Mouse (Mus musculus): ENCODE data around the gene Gtf2i.
"Not testable (repeated sequence)": the region's sequence is repeated elsewhere in the genome, so short reads cannot be mapped to it uniquely, and the experiment has no call there.

Gene Gtf2i

GRCm38 (mm10) chr5:134314688-134315622 lies at the start of gene Gtf2i:
Gene Gtf2i, minus strand, starts transcription at chr5:134314760.
- peak; percentile 99 for DNase-seq (ENCODE audit: low read depth)

GRCm38 (mm10) chr5:134359101-134359500 lies 44.5 kb upstream of the Gtf2i start:
- no peak for DNase-seq (ENCODE audit: low read depth)

GRCm38 (mm10) chr5:134355372-134355771 lies 40.8 kb upstream of the Gtf2i start:
- not testable (repeated sequence) for DNase-seq (ENCODE audit: low read depth)

- DNase-seq (ENCODE audit: low read depth) = no peak
Measured at GRCm38 (mm10) chr5:134353117-134353516, 38.6 kb upstream of the Gtf2i start.

- peak; percentile 34 for DNase-seq (ENCODE audit: low read depth)
Measured at GRCm38 (mm10) chr5:134352527-134353001, 38.0 kb upstream of the Gtf2i start.

GRCm38 (mm10) chr5:134350660-134351059 lies 36.1 kb upstream of the Gtf2i start:
- DNase-seq (ENCODE audit: low read depth) = peak; percentile 93

- peak; percentile 47 for DNase-seq (ENCODE audit: low read depth)
Measured at GRCm38 (mm10) chr5:134347066-134347465, 32.5 kb upstream of the Gtf2i start.

GRCm38 (mm10) chr5:134345449-134345848 lies 30.9 kb upstream of the Gtf2i start:
- peak; percentile 63 for DNase-seq (ENCODE audit: low read depth)

GRCm38 (mm10) chr5:134344076-134344475 lies 29.5 kb upstream of the Gtf2i start:
- DNase-seq (ENCODE audit: low read depth) = no peak

- DNase-seq (ENCODE audit: low read depth) = not testable (repeated sequence)
Measured at GRCm38 (mm10) chr5:134343530-134343929, 29.0 kb upstream of the Gtf2i start.

GRCm38 (mm10) chr5:134342503-134343205 lies 28.1 kb upstream of the Gtf2i start:
- DNase-seq (ENCODE audit: low read depth) = peak; percentile 32

GRCm38 (mm10) chr5:134341721-134342120 lies 27.2 kb upstream of the Gtf2i start:
- no peak for DNase-seq (ENCODE audit: low read depth)

- peak; percentile 80 for DNase-seq (ENCODE audit: low read depth)
Measured at GRCm38 (mm10) chr5:134341321-134341720, 26.8 kb upstream of the Gtf2i start.

- no peak for DNase-seq (ENCODE audit: low read depth)
Measured at GRCm38 (mm10) chr5:134340101-134340522, 25.6 kb upstream of the Gtf2i start.

GRCm38 (mm10) chr5:134337012-134337411 lies 22.5 kb upstream of the Gtf2i start:
- DNase-seq (ENCODE audit: low read depth) = not testable (repeated sequence)

- DNase-seq (ENCODE audit: low read depth) = no peak
Measured at GRCm38 (mm10) chr5:134332743-134333142, 18.2 kb upstream of the Gtf2i start.

GRCm38 (mm10) chr5:134330082-134330481 lies 15.5 kb upstream of the Gtf2i start:
- DNase-seq (ENCODE audit: low read depth) = no peak

- no peak for DNase-seq (ENCODE audit: low read depth)
Measured at GRCm38 (mm10) chr5:134329311-134329710, 14.8 kb upstream of the Gtf2i start.

- DNase-seq (ENCODE audit: low read depth) = no peak
Measured at GRCm38 (mm10) chr5:134328482-134329001, 14.0 kb upstream of the Gtf2i start.

GRCm38 (mm10) chr5:134325856-134326566 lies 11.5 kb upstream of the Gtf2i start:
- peak; percentile 86 for DNase-seq (ENCODE audit: low read depth)

GRCm38 (mm10) chr5:134323869-134324268 lies 9.3 kb upstream of the Gtf2i start:
- DNase-seq (ENCODE audit: low read depth) = peak; percentile 54

GRCm38 (mm10) chr5:134323311-134323710 lies 8.8 kb upstream of the Gtf2i start:
- DNase-seq (ENCODE audit: low read depth) = peak; percentile 85

Measured in 416B (cell line).